Mouse (Mus musculus): ENCODE measurements at regions not wholly inside any gene's neighbourhood (a gene's known extent, or its start where the extent isn't known, plus 50 kb on each side); places are given as distances from the start of the nearest gene placed in this dataset.

DNA sequence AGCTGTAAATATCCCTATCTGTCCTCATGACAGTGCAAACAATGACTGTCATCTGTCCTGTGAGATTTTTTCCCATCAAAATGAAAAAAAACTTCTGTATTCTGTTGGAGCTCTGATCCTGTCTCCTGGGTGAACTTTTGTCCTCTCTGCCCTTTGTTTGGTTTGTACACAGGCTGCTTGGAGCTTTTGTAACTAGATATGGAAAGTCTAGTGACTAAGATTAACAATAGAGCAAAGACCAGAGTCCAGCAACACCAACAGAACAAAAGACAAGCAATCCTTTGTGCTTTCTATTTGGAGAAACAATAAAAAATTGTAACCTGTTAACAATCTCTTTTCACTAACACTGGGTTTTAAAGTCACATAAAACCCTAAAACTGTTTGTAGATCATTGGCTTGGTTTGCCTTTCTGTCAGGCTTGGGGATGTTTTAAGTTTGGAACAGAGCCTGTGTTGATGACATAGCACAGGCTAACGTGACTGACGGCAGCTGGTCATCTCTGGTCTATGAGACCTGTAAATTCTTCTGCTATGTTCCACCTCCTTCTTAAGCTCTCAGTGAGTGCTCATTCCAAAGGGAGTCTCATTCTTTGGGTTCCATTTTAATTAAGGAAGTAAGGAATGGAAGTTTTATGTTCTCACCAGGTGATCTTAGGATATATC, 219.8 kb downstream of the Gm9733 start:
- DNase-seq (ENCODE audit: low read depth, low spot score): no peak

DNA sequence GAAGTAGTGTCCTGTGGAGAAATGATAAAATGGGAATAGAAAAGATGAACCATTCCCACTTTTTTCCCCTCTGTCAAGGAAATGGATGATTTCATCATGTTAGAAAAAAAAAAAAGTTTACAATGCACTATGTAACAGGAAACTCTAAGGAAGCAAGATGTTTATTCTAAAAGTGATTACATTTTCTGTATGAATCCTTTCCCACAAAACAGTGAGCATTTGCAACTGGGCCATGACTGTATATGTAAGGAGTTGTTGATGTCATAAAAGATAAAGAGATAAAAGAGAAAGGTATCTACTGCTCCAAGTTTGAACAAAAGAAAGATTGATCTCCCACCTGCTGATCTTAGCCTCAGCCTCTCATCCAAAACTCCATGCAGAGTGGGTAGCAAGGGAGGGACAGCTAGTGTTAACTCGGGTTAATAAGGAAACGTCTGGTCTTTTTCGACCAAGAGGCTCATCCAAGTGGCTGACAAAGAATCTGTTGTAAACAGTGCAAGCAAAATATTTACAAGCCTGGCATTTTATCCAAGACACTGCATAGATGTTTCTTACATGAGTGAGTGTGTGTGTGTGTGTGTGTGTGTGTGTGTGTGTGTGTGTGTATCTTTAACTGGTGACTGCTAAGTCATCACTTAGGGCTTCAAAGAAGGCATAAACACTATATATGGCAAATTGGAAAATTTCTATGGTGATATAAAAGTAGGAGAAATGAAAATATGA, 213.3 kb downstream of the Gm9733 start:
- no peak for DNase-seq (ENCODE audit: low read depth, low spot score)

DNA sequence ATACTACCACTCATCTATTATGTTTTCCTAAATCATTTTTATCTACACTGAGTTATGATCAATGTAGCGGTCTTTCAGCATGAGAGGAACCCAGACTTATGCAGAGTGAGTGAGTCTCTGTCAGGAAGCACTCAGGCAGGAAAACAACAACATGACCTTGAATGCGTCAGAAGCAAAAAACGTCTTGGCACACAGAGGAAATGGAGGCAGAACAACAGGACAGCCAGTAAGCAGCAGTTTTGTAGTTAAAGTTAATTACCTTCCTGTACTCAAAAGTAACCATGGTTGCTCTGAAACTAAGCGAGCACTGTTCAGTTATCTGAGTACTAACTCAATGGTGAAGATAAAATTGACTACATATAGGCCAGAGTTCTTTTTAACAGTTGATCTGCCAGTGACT, 205.4 kb downstream of the Gm9733 start:
- DNase-seq (ENCODE audit: low read depth, low spot score): no peak

DNA sequence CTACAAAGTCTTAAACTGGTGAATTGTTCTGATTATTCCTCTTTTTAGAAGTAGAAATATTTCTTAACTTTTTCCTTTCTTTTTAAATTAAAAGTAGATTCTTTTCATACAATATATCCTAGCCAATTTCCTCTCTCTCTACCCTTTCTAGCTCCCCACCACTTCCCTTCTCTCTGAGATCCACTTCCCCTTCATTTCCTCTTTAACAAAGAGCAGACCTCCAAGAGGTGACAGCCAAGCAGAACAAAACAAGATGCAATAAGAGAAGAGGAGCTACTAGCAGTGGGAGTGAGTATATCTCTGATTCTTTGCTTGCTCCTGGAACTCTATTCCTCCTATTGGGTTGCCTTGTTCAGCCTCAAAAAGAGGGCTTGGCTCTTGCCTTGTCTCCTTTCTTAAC, 203.7 kb downstream of the Gm9733 start:
- no peak for DNase-seq (ENCODE audit: low read depth, low spot score)

DNA sequence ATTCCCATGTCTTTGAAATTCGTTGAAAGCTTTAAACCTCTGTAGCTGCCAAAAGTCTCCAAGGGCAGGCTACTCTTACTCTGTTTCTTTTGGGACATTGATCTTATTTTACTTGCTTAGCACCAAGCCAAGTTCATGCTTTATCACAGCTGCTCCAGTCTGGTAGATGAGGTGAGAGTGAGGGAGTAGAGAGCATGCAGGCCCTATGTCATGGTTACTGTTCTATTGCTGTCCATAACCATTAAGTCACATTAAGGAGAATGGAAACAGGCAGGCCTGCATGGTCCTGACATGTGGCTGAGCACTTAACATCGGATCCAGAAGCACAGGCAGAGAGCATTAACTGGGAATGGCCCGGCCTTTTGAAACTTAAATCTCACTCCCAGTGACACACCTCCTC, 203.1 kb downstream of the Gm9733 start:
- DNase-seq (ENCODE audit: low read depth, low spot score): no peak

DNA sequence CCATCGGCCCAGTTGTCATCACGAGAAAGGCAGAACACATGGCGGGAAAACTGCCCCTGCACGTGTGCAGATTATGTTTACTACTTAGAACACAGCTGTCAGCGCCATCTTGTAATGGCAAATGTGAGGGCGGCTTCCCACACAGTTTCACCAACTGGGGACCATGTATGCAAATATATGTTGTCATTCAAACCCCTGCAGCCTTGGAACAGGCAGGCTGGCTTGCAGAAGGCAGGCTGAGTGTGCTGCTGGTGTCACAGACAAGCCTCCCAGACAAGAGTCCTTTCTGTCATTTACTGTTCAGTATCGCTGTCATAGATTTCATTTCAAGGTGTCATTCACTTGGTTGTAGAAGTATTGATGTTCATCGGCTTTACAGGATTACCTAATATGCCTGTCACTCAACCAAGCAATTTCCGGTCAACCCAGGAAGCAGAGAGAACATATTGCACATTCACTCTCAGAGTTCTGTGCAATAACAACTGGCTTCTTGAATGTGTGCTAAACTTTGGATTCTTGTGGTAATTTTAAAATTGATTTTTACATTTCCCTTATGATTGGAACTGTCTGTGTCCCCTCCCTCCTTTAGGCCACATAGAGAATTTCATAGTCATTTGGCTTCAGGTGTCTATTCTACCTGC, 202.3 kb downstream of the Gm9733 start:
- DNase-seq (ENCODE audit: low read depth, low spot score): no peak

DNA sequence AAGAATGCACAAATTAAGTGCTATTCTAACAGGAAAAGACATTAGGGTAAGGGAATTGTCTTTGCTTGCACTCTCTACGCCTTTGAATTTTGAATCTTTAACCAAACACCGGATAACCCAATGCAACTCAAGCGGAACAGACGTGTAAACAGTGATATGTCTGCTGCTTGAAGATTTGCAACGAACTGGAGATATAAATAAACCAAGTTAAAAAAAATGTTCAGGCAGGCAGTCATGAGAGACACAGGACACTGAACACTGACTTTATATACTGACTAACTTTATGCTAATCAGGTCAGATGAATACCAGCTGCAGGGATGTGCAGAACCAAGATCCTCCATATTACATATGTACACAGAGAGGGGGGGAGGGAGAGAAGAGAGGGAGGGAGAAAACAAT, 200.0 kb downstream of the Gm9733 start:
- no peak for DNase-seq (ENCODE audit: low read depth, low spot score)

DNA sequence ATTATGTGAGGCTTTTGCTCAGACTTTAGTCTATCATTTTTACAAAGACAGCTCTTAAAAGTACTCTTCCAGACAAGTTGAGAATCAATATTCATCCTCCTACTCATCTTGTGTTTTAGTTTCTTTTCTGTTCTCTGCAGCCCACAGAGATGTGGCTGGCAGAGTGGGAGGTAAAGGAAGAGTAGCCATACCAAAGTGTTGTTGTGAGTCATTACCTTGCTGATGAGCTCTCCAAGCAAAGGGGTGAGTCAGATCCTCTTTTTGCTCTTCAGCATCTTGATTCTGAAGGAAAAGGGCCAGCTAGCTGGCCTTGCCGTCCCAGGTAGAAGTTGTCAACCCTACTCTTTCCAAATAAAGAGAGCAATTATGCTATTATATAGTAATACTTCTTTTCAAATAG, 192.6 kb downstream of the Gm9733 start:
- DNase-seq (ENCODE audit: low read depth, low spot score): no peak

DNA sequence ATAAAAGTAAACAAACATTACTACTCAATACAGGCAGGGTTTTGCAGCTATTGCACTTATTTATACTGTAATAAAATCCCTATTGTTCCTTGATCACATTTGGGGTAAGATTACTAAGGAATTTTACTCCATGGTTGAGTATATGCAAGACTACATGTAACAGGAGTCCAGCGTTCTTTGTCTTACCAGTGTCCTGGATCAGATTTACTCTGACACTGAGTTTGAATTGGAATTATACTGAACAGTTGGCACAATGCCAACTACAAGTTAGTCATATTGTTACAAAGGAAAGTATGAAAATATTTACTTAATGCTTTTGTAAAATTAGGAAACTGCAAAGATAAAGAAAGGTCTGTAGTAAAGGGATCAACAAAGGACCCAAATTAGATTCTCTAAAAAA, 178.4 kb downstream of the Gm9733 start:
- no peak for DNase-seq (ENCODE audit: low read depth, low spot score)

DNA sequence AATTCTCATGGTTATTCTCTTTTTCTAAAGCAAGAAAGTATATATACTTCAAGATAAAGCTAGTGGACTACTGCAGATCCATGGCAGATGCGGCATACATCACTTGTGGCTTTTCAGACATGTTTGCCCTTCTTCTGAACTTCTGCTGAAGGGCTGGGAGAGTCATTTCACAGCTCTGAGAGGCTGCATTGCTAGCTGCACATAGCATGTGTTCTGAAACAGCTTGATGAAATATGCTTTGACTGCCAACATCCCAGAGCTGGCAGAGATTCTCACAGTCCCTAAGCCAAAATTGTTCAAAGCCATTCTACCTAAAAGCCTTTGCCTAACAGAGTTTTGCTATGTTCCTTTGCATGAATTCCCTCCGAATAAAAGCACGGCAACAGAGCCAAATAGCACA, 177.9 kb downstream of the Gm9733 start:
- DNase-seq (ENCODE audit: low read depth, low spot score): no peak

DNA sequence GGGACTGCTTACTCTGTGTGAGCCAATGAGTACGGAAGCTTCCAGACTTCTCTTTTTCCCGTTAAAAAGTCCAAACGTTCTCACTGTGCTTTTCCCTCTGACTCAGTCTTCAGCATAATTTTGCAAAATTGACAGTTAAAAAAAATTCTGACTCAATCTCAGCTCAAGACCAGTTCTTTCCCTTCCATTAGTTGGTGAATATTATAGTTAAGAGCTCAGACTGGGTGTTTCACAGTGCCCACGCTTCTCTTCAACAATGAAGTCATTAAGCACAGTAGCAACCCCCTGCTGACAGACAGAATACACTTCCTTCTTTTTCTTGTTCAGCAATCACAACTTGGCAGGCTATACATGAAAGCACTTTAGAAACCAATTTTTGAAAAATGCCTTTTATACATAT, 175.4 kb downstream of the Gm9733 start:
- no peak for DNase-seq (ENCODE audit: low read depth, low spot score)

DNA sequence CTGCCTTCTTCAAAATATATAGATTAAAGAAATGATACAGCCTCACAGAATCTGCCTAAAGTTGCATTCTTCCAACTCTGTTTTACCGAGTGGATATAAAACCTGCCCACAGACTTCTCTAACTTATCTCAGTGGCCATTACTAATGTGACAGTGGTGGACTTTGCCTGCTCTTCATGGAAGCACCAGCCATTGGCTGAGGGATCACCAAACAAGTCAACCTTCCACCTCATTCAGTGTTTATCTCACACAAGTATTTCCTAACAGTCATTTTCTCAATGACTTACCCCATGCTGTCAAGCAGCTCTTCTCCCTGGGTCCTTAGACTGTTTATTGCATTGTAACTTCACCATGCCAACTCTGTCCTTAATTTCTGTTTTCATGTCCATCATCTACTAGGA, 174.3 kb downstream of the Gm9733 start:
- no peak for DNase-seq (ENCODE audit: low read depth, low spot score)

DNA sequence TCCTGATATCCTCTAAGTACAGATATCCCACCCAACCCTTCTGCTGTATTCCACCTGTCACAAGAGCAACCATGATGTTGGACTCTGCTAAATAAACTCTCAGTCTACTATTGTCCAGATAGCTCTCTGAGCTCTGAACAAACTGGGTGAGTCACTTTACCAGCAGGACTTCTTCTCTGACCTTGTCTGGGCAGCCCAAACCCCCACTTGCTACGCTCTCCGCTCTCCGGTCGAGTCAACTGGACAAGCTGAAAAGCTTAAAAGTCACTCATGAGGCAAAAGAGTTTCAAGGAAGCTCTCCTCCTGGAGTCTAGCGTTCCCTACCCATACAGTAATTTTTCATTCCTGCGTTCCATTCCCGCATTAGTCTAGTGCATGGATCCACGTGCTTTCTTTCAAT, 173.2 kb downstream of the Gm9733 start:
- DNase-seq (ENCODE audit: low read depth, low spot score): no peak

DNA sequence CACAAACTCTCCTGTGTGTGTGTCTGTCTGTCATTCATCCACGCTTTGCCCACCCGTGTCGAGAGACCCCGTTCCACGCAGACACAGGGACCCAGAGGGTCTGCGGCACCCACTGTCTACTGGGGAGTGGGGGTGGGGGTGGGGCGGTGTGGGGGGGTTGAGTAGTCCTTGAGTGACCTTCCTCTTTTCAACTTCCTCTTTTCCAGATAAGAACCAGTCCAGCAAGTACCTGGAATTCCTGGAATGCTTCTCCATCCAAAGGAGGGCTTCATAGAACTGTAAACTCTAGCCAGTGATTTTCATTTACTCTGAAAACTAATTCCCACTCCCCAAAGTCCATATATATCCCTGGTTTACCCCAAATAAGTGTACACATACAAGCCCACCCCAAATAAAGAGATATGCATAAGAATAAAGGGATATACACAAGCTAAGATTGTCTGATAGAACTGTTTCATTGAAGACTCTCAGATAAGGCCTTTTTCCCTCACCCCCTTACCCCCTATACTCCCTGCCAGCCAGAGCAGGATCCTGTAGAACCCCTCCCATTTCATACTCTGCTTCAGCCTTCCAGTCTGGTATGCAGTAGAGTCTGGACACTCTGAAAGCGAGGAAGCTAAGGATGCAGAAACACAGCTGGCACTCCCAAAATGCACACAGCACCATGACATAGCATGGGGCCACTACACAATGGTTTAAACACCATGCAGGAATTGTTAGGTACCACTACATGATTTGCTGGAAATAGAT, 172.0 kb downstream of the Gm9733 start:
- no peak for DNase-seq (ENCODE audit: low read depth, low spot score)

DNA sequence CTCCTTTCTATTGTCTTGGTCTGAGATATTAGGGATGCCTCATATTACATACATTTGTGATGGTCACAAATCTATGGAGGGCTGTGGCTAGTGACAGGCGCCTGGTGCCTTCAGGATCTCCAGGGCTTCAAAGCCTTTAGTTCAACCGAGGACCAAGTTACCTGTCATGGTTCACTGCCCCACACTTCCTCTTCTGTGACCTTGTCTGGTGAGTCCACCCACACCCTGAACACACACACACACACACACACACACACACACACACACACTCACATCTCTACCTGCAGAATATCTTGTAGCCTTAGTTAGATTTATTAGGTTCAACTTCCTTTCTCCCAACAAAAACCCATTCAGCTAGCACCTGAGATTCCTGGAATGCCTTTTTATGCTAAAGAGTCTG, 156.3 kb downstream of the Gm9733 start:
- DNase-seq (ENCODE audit: low read depth, low spot score): no peak

DNA sequence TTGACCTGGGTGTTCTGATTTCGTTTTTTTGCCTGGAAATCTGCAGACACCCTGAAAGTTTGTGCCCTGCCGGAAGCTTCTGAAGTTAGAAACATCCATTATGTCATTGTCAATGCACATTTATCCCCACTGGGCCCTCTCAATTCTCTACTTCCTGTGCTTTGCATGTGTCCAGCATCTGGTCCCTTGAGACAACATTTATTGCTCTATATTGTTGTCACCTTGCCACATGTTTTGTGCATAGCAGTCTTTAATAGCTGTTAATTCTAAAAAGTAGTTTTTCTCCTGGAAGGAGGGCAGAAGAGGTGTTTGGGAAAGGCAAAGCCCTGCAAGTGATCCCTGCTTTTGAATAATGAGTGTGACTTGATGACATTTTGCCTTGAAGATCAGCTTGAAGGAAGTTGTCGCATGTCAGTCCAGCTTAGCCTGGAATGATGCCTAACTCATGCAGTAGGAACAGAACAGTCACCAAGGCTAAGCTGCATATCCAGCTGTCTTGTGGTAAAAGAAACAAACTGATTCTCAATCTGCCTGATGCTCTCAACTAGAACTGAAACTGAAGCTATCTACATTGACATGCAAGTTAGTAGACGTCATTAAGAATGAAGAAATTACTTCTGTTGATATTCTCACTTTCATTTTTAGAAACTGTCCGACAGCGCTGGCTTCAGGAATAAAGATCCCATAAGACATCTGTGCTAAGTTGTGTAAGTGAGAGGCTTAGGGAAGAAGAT, 152.9 kb downstream of the Gm9733 start:
- DNase-seq (ENCODE audit: low read depth, low spot score): no peak

DNA sequence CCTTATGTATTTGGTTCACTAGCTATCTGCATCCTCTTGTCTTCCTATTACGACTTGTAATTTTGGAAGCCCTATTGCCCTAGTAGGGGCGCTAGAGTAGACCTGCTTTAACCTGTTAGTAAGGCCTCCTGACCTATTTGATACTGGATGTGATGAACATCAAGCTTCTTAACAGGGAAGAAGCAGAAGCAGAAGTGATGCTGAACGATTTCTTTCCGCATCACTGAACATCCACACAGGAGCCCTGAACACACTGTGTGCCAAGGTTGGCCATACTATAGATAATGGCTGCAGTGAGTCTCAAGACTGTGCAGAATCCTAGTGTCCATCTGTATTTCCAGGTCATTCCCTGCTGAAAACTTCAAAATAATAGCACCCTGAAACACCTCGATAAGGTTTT, 151.0 kb downstream of the Gm9733 start:
- no peak for DNase-seq (ENCODE audit: low read depth, low spot score)

DNA sequence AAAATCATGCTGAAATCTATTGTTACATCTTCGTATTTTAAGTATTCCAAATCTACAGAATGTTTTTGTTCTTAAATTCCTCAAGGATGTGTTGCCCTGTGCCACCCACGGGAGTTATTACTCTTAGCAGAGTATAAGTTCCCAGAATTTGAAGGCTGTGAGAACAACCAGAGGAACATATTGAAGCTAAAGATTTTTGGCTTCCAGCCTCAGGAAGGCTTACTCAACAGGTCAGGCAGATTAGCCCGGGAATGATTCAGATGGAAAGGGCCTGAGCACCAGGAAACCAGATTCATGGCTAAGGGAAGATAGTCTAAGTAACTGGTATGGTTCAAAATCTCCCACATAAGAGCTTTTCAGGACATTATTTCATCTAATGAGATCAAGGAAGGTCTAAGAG, 145.4 kb downstream of the Gm9733 start:
- no peak for DNase-seq (ENCODE audit: low read depth, low spot score)

DNA sequence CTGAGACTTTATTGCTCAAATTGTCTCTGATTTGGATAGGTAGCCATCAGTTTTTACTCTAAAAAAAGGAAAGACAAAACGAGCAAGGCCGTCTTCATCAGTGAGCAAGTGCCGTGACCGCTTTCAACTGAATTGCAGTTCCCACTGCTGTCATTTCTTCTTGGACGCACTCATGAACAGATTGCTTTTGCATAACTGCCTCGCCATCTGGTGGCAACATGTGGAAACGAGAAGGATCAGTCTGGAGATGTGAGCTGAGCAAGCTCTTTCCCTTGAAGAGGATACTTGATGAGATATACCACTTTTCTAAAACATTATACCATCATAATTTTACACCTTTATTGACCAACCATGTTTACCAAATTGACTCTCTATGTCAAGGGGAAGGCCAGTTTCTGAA, 137.7 kb downstream of the Gm9733 start:
- DNase-seq (ENCODE audit: low read depth, low spot score): peak; percentile 73

DNA sequence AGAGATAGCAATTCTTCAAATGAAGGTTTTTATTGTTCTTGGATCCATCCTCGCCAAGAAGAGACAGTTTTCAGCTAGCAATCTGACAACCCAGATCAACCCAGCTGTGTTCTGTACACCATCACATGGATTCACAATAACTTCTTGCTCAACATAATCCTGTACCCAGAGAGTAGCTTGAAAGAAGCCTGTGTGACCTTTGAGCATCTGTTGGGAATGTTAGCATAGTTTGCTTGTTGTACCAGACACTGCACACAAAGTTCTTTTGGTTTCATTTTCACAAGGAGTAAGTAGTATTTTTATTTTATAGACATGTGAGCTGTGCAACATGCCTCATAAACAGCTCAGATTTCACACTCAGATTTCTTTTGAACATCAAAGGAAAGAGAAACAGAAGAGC, 136.0 kb downstream of the Gm9733 start:
- no peak for DNase-seq (ENCODE audit: low read depth, low spot score)

DNA sequence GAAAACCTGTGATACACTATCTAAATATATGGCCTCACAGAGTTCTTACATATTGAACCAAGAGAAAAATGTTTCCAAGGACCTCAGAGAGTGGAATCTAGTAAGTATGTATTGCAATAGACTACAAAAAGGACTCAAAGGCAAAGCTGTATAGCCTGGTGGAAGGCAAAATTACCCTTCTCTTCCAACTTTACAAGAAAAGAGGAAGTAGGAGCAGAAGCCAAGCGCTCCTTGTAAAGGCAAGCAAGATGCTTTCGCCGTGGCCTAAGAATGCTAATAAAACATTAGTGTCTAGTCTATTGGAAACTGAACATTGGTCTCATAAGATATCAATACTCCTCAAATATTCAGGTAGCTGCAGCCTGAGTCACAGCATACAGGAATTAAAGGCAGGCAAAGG, 134.0 kb downstream of the Gm9733 start:
- no peak for DNase-seq (ENCODE audit: low read depth, low spot score)

DNA sequence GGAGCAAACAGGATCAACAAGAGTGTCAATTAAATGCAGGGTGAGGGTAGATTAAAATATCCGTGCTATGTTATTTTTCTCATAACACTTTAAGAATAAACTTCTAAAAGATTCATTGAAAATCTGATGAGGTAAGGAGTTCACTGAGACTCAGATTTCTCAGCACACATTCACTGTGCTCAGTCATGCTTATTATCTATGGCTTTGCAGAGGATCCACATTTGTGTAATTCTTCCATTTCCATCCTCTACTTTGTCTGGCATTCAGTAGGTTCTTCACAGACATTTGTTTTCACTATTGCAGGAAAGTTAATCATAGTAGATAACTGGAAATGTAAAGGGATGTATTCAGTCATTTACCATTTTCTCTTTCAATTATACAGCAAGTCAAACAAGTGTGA, 131.8 kb downstream of the Gm9733 start:
- no peak for DNase-seq (ENCODE audit: low read depth, low spot score)
